Mouse (Mus musculus) forebrain, embryonic 14.5 days (tissue): ENCODE data around the gene Ankrd63. TPM values are rescaled to one million over a fixed set of nuclear protein-coding genes. Genes with fewer than 3 reads are reported as not detected.

Experiments used
- ATAC-seq: fragments of 200-750 bp; cut with Nextera tagmentation; 2 replicates; pipeline ENCODE4 v1.8.0; 2017; ENCODE audit warnings: mild to moderate bottlenecking, moderate library complexity
- DNase-seq: peaks from one replicate; pipeline ENCODE4 v3.0.0-alpha.2; 2015; ENCODE audit warnings: low spot score
- H3K27ac ChIP-seq: fragments of 300-500 bp; sonication (generic); 2 replicates; pipeline ENCODE4 v1.5.1; 2014; ENCODE audit warnings: low read depth, mild to moderate bottlenecking, control low read depth, low read length, moderate library complexity
- H3K27me3 ChIP-seq: fragments of 300-500 bp; sonication (generic); replicated peaks from 2 replicates; pipeline ENCODE4 v1.6.1; 2014; ENCODE audit warnings: low read length, control low read depth, mixed read lengths; ENCODE audit not compliant: control insufficient read depth, insufficient read depth
- H3K36me3 ChIP-seq: fragments of 300-500 bp; sonication (generic); 2 replicates; pipeline ENCODE4 v1.6.1; 2014; ENCODE audit warnings: low read length, control low read depth; ENCODE audit not compliant: control insufficient read depth, insufficient read depth
- H3K4me1 ChIP-seq: fragments of 300-500 bp; sonication (generic); 2 replicates; pipeline ENCODE4 v1.6.1; 2014; ENCODE audit warnings: antibody characterized with exemption, low read length, control low read depth; ENCODE audit not compliant: control insufficient read depth, insufficient read depth
- H3K4me2 ChIP-seq: fragments of 300-500 bp; sonication (generic); 2 replicates; pipeline ENCODE4 v1.6.1; 2014; ENCODE audit warnings: mild to moderate bottlenecking, control low read depth, low read length
- H3K4me3 ChIP-seq: fragments of 300-500 bp; sonication (generic); 2 replicates; pipeline ENCODE4 v1.5.1; 2014; ENCODE audit warnings: low read depth, low read length, control low read depth
- H3K9ac ChIP-seq: fragments of 300-500 bp; sonication (generic); 2 replicates; pipeline ENCODE4 v1.6.1; 2014; ENCODE audit warnings: mild to moderate bottlenecking, low read length, control low read depth, moderate library complexity
- H3K9me3 ChIP-seq: fragments of 300-500 bp; sonication (generic); replicated peaks from 2 replicates; pipeline ENCODE4 v1.6.1; 2016; ENCODE audit warnings: low read length, control low read depth, mixed read lengths; ENCODE audit not compliant: control insufficient read depth
- WGBS: fragments of 180-500 bp; shearing (Covaris S2); extraction: QIAGEN DNeasy Blood & Tissue Kit; methylation state at CpG from one replicate; pipeline ENCODE4 v1.1.7; 2014; 5-methylcytosine and 5-hydroxymethylcytosine counted together
- polyA plus RNA-seq: library from polyadenylated mRNA; unstranded; fragments of >200 nt; fragmentation: Nextera tagmentation; extraction: Ambion mirVana; gene quantifications from 2 replicates; pipeline ENCODE4 v1.2.1, GENCODE M21; 2014

Ankrd63 gene
- polyA plus RNA-seq, 1 experiment from 2014 or later = 0.41 TPM

- Histone ChIP-seq H3K9ac (no peak overlapping the region), H3K4me1 (peaks cover 12% of the 10 kb centered on the region; the same call in 1 of the 2 replicates), H3K4me2 (no peak overlapping the region), H3K9me3 (no peaks in the 10 kb centered on the region), H3K4me3 (no peak overlapping the region), H3K27ac (no peak overlapping the region), H3K36me3 (no peaks in the 10 kb centered on the region), H3K27me3 (peaks cover 44% of the 10 kb centered on the region)
- no peak for ATAC-seq
- 14% methylated on average over 7 of the region's 7 CpGs for WGBS
- no peak for DNase-seq
These were observed 29.3 kb downstream of the Ankrd63 start for GRCm38 (mm10) chr2:118674500-118674899.

- WGBS = 18% methylated on average over 15 of the region's 15 CpGs
- ATAC-seq = no peak
- peaks cover 42% of the 10 kb centered on the region for H3K27me3 ChIP-seq
These were observed 29.9 kb downstream of the Ankrd63 start for GRCm38 (mm10) chr2:118673686-118674465.

DNA sequence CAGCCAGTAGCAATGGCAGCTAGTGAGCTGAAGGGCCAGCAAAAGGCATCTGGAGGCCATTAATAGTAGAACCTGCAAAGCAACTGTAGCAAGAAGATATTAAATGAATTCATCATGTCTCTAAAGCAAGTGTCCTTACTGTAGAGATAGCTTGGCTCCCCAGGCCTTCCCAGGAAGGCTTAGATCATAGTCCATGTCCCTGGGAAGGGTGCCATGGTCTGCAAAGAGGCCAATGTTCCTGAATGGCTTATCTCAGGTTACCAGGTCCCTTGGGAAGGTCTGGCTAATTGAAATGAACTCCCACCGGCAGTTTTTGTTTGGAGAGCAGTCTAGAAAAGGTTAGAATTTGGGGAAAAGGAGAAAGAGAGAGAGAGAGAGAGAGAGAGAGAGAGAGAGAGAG lies 32.0 kb downstream of the Ankrd63 start:
- DNase-seq = no peak

More at GRCm38 (mm10) chr2:118673686-118674465, 29.9 kb downstream of the Ankrd63 start:
- H3K9ac ChIP-seq = no peak overlapping the region
- peaks cover 12% of the 10 kb centered on the region; the same call in 1 of the 2 replicates for H3K4me1 ChIP-seq
- no peak overlapping the region for H3K27ac ChIP-seq
- H3K36me3 ChIP-seq = no peaks in the 10 kb centered on the region
- no peak overlapping the region for H3K4me2 ChIP-seq
- H3K9me3 ChIP-seq = no peaks in the 10 kb centered on the region
- H3K4me3 ChIP-seq = no peak overlapping the region
- no peak for DNase-seq

DNA sequence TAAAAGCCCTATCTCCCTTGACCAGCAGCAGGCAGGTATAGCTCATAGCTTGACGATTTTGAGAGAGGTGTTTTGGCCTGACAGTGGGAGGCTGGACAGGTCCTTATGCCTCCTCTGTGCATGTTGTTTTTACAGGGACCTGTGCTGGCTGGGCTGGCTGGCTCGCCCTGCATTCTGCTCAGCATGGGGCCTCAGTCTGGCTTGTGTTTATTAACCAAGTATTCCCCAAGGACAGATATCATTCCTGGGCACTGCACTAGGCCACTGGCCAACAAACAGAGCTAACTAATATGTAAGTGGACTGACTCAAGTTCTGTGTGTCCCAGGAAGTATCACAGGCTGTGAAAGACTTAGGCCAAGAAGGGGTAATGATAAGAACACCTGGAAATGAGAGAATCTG lies 34.0 kb downstream of the Ankrd63 start:
- Histone ChIP-seq H3K36me3 (no peaks in the 10 kb centered on the region), H3K27me3 (peaks cover 7% of the 10 kb centered on the region; the same call in 1 of the 2 replicates), H3K9ac (no peak overlapping the region), H3K4me3 (no peak overlapping the region), H3K4me2 (no peak overlapping the region), H3K9me3 (no peaks in the 10 kb centered on the region), H3K4me1 (peaks cover 5% of the 10 kb centered on the region), H3K27ac (no peak overlapping the region)
- DNase-seq (no peak), ATAC-seq (no peak)
- WGBS = 38% methylated on average over 2 of the region's 2 CpGs

More for the DNA sequence above, 32.0 kb downstream of the Ankrd63 start:
- Histone ChIP-seq H3K4me3 (no peak overlapping the region), H3K27ac (no peak overlapping the region), H3K4me2 (no peak overlapping the region), H3K9ac (no peak overlapping the region), H3K27me3 (peaks cover 21% of the 10 kb centered on the region), H3K4me1 (peaks cover 3% of the 10 kb centered on the region; the same call in 1 of the 2 replicates), H3K9me3 (no peaks in the 10 kb centered on the region), H3K36me3 (no peaks in the 10 kb centered on the region)
- 84% methylated on average over 1 of the region's 1 CpGs for WGBS
- no peak for ATAC-seq

DNA sequence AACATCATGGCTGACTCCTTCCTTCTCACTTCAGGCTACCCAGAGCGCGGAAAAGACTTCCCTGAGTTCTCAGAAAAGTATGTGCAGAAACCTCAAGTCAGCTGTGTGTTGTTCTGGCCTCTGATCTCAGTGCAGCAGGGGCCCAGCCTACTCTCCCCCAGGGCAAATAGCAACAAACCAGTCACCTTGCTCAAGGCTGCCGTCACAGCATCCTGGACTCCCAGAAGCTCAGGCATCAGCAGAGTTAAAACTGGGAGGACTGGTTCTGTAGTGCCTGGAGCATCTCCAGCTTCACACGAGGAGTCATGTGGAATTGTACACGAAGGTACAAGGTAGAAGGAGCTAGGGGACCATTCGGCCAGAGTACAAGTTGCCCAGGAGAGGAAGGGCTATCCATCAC lies 34.5 kb downstream of the Ankrd63 start:
- no peaks in the 10 kb centered on the region for H3K9me3 ChIP-seq
- no peak for ATAC-seq
- H3K9ac ChIP-seq = no peak overlapping the region
- DNase-seq = no peak
- WGBS = 67% methylated on average over 6 of the region's 6 CpGs
- H3K27me3 ChIP-seq = 0 out of 2 replicates have a peak, but pooled peaks cover 1% of the 10 kb centered on the region
- no peak overlapping the region for H3K27ac ChIP-seq
- H3K36me3 ChIP-seq = no peaks in the 10 kb centered on the region
- no peak overlapping the region for H3K4me3 ChIP-seq
- peaks cover 5% of the 10 kb centered on the region for H3K4me1 ChIP-seq
- H3K4me2 ChIP-seq = no peak overlapping the region

DNA sequence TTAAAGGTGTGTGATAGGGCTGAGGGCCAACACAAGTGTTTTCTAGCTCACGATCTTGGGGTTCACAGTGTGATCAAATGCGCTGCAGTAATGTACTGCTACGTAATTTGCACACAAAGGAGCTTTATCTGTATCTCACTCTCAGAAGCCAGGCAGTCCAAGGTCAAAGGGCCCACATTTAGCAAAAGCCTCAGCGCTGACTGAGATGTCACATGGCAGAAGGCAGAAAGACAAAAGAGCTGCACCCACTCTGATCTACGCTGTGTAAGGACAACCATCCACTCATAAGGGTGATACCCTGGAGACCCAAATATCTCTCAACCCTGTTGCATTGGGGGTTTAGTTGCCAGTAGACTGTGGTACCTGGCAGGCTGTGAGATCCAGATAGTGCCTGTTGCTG lies 36.6 kb downstream of the Ankrd63 start:
- peaks cover 12% of the 10 kb centered on the region for H3K4me1 ChIP-seq
- 0 out of 2 replicates have a peak, but pooled peaks cover 3% of the 10 kb centered on the region for H3K27me3 ChIP-seq
- WGBS = 88% methylated on average over 5 of the region's 5 CpGs
- ATAC-seq (no peak), DNase-seq (no peak)
- no peaks in the 10 kb centered on the region for H3K9me3 ChIP-seq
- H3K4me2 ChIP-seq = no peak overlapping the region
- no peaks in the 10 kb centered on the region for H3K36me3 ChIP-seq
- no peak overlapping the region for H3K9ac ChIP-seq
- H3K4me3 ChIP-seq = no peak overlapping the region
- no peak overlapping the region for H3K27ac ChIP-seq

- Histone ChIP-seq H3K36me3 (no peaks in the 10 kb centered on the region), H3K4me2 (no peak overlapping the region), H3K27me3 (0 out of 2 replicates have a peak, but pooled peaks cover 3% of the 10 kb centered on the region), H3K9me3 (no peaks in the 10 kb centered on the region), H3K4me3 (no peak overlapping the region), H3K27ac (no peak overlapping the region), H3K9ac (no peak overlapping the region), H3K4me1 (peaks cover 12% of the 10 kb centered on the region)
- DNase-seq (no peak), ATAC-seq (no peak)
- 86% methylated on average over 4 of the region's 4 CpGs for WGBS
These were observed 38.1 kb downstream of the Ankrd63 start for GRCm38 (mm10) chr2:118665616-118666015.

DNA sequence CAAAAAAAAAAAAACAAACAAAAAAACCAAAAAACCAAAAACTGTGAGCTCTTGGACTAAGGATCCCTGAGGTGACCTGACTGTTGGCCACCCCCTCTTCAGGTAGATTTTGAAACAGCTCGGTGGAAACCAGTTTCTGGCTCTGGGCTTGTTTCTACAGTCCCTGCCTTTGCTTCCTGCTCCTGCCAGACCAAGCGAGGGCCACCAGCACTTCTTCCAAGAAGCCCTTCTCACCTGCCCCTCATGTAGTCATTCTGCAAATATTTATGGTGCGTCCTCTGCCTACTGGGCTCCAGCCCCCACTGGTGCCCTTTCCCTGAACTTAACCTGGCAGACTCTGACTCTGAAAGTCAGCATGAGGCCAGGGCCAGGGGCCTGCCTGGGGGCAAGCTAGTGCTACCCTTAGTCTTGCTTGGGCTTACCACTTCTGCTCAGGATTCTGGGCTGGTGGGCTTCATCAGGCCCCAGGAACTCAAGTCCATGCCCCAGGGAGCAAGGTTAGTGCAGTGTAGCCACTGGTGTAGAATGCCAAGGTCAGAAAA lies 38.7 kb downstream of the Ankrd63 start:
- H3K4me2 ChIP-seq = peak overlapping the region; percentile 68
- H3K4me3 ChIP-seq = no peak overlapping the region
- H3K27ac ChIP-seq = no peak overlapping the region
- DNase-seq = no peak
- WGBS = 74% methylated on average over 3 of the region's 3 CpGs
- no peaks in the 10 kb centered on the region for H3K36me3 ChIP-seq
- 0 out of 2 replicates have a peak, but pooled peaks cover 3% of the 10 kb centered on the region for H3K27me3 ChIP-seq
- no peak for ATAC-seq
- no peak overlapping the region for H3K9ac ChIP-seq
- peaks cover 14% of the 10 kb centered on the region for H3K4me1 ChIP-seq
- no peaks in the 10 kb centered on the region for H3K9me3 ChIP-seq
